Mouse (Mus musculus) midbrain, embryonic 13.5 days (tissue): ENCODE measurements around the gene Dmrt3. TPM values are rescaled to one million over a fixed set of nuclear protein-coding genes. Genes with fewer than 3 reads are reported as not detected.

Experiments used
- ATAC-seq: fragments of 200-750 bp; cut with Nextera tagmentation; 2 replicates; pipeline ENCODE4 v1.8.0; 2017; ENCODE audit warnings: mild to moderate bottlenecking, moderate TSS enrichment, moderate library complexity
- H3K27ac ChIP-seq: fragments of 300-500 bp; sonication (generic); 2 replicates; pipeline ENCODE4 v1.5.1; 2015; ENCODE audit warnings: inconsistent platforms, mild to moderate bottlenecking, moderate library complexity
- H3K27me3 ChIP-seq: fragments of 300-500 bp; sonication (generic); 2 replicates; pipeline ENCODE4 v1.6.1; 2015; ENCODE audit warnings: mild to moderate bottlenecking, inconsistent platforms
- H3K36me3 ChIP-seq: fragments of 300-500 bp; sonication (generic); 2 replicates; pipeline ENCODE4 v1.6.1; 2015; ENCODE audit warnings: mild to moderate bottlenecking, inconsistent platforms
- H3K4me1 ChIP-seq: fragments of 300-500 bp; sonication (generic); replicated peaks from 2 replicates; pipeline ENCODE4 v1.6.1; 2015; ENCODE audit warnings: inconsistent platforms
- H3K4me2 ChIP-seq: fragments of 300-500 bp; sonication (generic); replicated peaks from 2 replicates; pipeline ENCODE4 v1.6.1; 2015; ENCODE audit warnings: moderate library complexity, mild to moderate bottlenecking, inconsistent platforms
- H3K4me3 ChIP-seq: fragments of 300-500 bp; sonication (generic); replicated peaks from 2 replicates; pipeline ENCODE4 v1.5.1; 2015; ENCODE audit warnings: mild to moderate bottlenecking, inconsistent platforms
- H3K9ac ChIP-seq: fragments of 300-500 bp; sonication (generic); replicated peaks from 2 replicates; pipeline ENCODE4 v1.6.1; 2015; ENCODE audit warnings: mild to moderate bottlenecking, inconsistent platforms
- H3K9me3 ChIP-seq: fragments of 300-500 bp; sonication (generic); 2 replicates; pipeline ENCODE4 v1.6.1; 2016; ENCODE audit warnings: mild to moderate bottlenecking, inconsistent platforms
- WGBS: fragments of 180-500 bp; shearing (Covaris S2); methylation state at CpG from one replicate; pipeline ENCODE4 v1.1.7; 2015; 5-methylcytosine and 5-hydroxymethylcytosine counted together
- polyA plus RNA-seq: library from polyadenylated mRNA; unstranded; fragments of >200 nt; fragmentation: Nextera tagmentation; extraction: Ambion mirVana; gene quantifications from 2 replicates; pipeline ENCODE4 v1.2.1, GENCODE M21; 2015

Gene Dmrt3
- polyA plus RNA-seq, 1 experiment from 2014 or later: 1.5 TPM

DNA sequence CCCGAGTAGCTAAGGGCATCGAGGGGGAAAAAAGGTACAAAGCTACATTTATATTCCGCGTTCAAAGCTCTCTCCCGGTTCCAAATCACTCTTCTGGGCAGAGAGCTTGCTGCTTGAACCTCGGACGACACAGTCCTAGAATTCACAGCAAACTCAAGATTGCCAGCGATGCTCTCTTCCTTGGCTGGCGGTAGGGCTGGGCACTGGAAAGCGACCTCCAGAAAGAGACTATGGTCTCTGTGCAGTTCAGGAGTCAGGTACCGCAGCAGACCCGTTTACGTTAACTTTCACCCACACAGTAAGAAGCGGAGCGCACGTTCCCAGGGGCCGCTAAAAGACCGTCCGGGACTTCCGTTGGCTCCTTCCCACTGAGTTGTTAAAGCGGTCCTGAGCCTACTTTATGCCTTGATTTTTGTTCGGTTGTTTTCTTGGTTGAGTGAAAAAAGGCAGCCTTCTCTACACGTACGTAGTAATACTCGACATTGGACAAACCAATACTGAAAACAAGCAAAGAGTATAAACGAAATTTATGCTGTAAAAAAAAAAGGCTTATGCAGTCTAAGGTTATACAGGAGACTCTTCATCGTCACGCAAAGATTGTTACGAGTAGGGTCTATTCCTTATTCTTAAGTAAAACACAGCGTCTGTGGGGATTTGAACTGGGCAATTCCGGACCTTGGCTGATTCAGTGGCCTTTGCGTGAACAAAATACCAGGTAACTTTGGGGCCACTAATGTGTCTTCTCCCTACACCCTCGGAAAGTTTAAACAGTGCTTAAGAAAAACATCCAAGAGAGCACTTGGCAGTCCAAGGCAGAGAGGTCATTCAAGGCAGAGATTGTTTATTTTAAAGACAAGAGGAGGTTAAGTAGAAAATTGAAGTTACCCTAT is 895 bp upstream of the Dmrt3 start:
- no peaks in the 10 kb centered on the region for H3K36me3 ChIP-seq
- no peak overlapping the region for H3K4me3 ChIP-seq
- H3K4me1 ChIP-seq: peaks cover 30% of the 10 kb centered on the region
- H3K9me3 ChIP-seq: no peaks in the 10 kb centered on the region
- H3K27me3 ChIP-seq: peaks cover 98% of the 10 kb centered on the region
- ATAC-seq: no peak
- H3K27ac ChIP-seq: no peak overlapping the region
- peak overlapping the region; percentile 59; the same call in 1 of the 2 replicates for H3K4me2 ChIP-seq
- WGBS: 1% methylated on average over 33 of the region's 33 CpGs
- H3K9ac ChIP-seq: no peak overlapping the region

GRCm38 (mm10) chr19:25610411-25611111 is 460 bp downstream of the Dmrt3 start:
- Histone ChIP-seq H3K9me3 (no peaks in the 10 kb centered on the region), H3K4me1 (peaks cover 24% of the 10 kb centered on the region), H3K4me3 (peak overlapping the region; percentile 40), H3K36me3 (no peaks in the 10 kb centered on the region), H3K27ac (no peak overlapping the region), H3K27me3 (peaks cover 98% of the 10 kb centered on the region), H3K4me2 (peak overlapping the region; percentile 59), H3K9ac (peak overlapping the region; percentile 51)
- ATAC-seq: peak; percentile 41
- WGBS: under 1% methylated on average over 60 of the region's 71 CpGs

DNA sequence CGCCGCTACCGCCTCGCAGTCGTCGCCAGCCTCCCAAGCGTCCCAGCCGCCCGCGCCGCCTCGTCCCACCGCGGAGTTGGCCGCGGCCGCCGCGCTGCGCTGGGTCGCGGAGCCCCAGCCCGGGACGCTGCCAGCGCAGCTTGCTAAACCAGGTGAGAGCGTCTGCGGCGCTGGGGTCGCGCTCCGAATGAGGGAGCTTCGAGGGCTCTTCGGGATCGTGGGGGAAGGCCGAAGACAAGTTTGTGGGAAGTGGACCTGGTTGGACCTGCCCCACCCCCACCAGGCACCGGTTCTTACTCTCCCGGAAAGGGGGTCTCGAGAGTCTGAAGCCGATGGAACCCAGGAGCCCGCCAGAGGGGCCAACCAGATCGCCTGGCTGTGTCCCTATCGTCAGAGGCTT is 1.0 kb downstream of the Dmrt3 start:
- Histone ChIP-seq H3K9ac (peak overlapping the region; percentile 51), H3K4me1 (peaks cover 18% of the 10 kb centered on the region), H3K4me2 (peak overlapping the region; percentile 59), H3K4me3 (peak overlapping the region; percentile 40), H3K27ac (no peak overlapping the region), H3K9me3 (no peaks in the 10 kb centered on the region), H3K36me3 (no peaks in the 10 kb centered on the region), H3K27me3 (peaks cover 98% of the 10 kb centered on the region)
- peak; percentile 29; the same call in 1 of the 2 replicates for ATAC-seq
- WGBS: under 1% methylated on average over 36 of the region's 42 CpGs

- no peak overlapping the region for H3K9ac ChIP-seq
- 2% methylated on average over 16 of the region's 16 CpGs for WGBS
- no peaks in the 10 kb centered on the region for H3K36me3 ChIP-seq
- no peaks in the 10 kb centered on the region for H3K9me3 ChIP-seq
- peak overlapping the region; percentile 20 for H3K4me3 ChIP-seq
- H3K27me3 ChIP-seq: peaks cover 98% of the 10 kb centered on the region
- 0 out of 2 replicates have a peak overlapping the region, but pooled peaks have one; percentile 6 for H3K4me2 ChIP-seq
- peaks cover 15% of the 10 kb centered on the region for H3K4me1 ChIP-seq
- no peak overlapping the region for H3K27ac ChIP-seq
- ATAC-seq: no peak
Observed at GRCm38 (mm10) chr19:25611876-25612805, 2.0 kb downstream of the Dmrt3 start.

GRCm38 (mm10) chr19:25612806-25613295 is 2.8 kb downstream of the Dmrt3 start:
- Histone ChIP-seq H3K9ac (no peak overlapping the region), H3K9me3 (no peaks in the 10 kb centered on the region), H3K36me3 (no peaks in the 10 kb centered on the region), H3K4me3 (no peak overlapping the region), H3K4me2 (no peak overlapping the region), H3K27ac (no peak overlapping the region), H3K4me1 (peaks cover 15% of the 10 kb centered on the region), H3K27me3 (peaks cover 98% of the 10 kb centered on the region)
- 6% methylated on average over 6 of the region's 6 CpGs for WGBS
- no peak for ATAC-seq

- Histone ChIP-seq H3K4me2 (no peak overlapping the region), H3K9ac (no peak overlapping the region), H3K9me3 (no peaks in the 10 kb centered on the region), H3K27ac (no peak overlapping the region), H3K4me3 (no peak overlapping the region), H3K36me3 (no peaks in the 10 kb centered on the region), H3K4me1 (peaks cover 15% of the 10 kb centered on the region), H3K27me3 (peaks cover 98% of the 10 kb centered on the region)
- 7% methylated on average over 13 of the region's 13 CpGs for WGBS
- ATAC-seq: no peak
Observed at GRCm38 (mm10) chr19:25613476-25614300, 3.6 kb downstream of the Dmrt3 start.

- Histone ChIP-seq H3K27me3 (peaks cover 99% of the 10 kb centered on the region), H3K9ac (no peak overlapping the region), H3K36me3 (no peaks in the 10 kb centered on the region), H3K4me3 (no peak overlapping the region), H3K9me3 (no peaks in the 10 kb centered on the region), H3K27ac (no peak overlapping the region), H3K4me2 (no peak overlapping the region), H3K4me1 (peaks cover 4% of the 10 kb centered on the region)
- WGBS: 35% methylated on average over 6 of the region's 6 CpGs
- no peak for ATAC-seq
Observed at GRCm38 (mm10) chr19:25615889-25616288, 5.8 kb downstream of the Dmrt3 start.

DNA sequence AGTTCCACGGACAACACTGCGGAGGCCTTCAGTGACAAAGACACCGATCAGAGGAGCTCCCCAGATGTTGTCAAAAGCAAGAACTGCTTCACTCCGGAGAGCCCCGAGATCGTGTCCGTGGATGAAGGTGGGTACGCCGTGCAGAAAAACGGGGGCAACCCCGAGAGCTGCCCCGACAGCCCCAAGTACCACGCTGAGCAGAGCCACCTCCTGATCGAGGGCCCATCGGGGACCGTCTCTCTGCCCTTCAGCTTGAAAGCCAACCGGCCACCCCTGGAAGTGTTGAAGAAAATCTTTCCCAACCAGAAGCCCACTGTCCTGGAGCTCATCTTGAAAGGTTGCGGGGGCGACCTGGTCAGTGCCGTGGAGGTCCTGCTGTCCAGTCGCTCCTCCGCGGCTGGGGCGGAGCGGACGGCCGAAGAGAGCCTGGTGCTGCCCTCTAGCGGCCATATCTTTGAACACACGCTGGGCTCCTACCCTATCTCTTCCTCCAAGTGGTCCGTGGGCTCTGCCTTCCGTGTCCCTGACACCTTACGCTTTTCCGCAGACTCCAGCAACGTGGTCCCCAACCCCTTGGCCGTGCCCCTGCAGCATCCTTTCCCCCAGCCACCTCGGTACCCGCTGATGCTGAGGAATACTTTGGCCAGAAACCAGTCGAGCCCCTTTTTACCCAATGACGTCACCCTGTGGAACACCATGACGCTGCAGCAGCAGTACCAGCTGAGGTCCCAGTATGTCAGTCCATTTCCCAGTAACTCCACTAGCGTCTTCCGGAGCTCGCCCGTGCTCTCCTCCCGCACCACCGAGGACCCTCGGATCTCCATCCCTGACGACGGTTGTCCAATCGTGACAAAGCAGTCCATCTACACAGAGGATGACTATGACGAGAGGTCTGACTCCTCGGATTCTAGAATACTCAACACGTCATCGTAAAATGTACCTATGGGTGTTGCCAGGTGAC is 12.5 kb downstream of the Dmrt3 start:
- Histone ChIP-seq H3K4me1 (peaks cover 8% of the 10 kb centered on the region; the same call in 1 of the 2 replicates), H3K27me3 (peaks cover 94% of the 10 kb centered on the region), H3K27ac (no peak overlapping the region), H3K9me3 (no peaks in the 10 kb centered on the region), H3K36me3 (no peaks in the 10 kb centered on the region), H3K9ac (no peak overlapping the region), H3K4me3 (peak overlapping the region; percentile 29), H3K4me2 (peak overlapping the region; percentile 52)
- 35% methylated on average over 54 of the region's 54 CpGs for WGBS
- peak; percentile 84 for ATAC-seq

GRCm38 (mm10) chr19:25628490-25628889 is 18.4 kb downstream of the Dmrt3 start:
- Histone ChIP-seq H3K9me3 (no peaks in the 10 kb centered on the region), H3K36me3 (no peaks in the 10 kb centered on the region), H3K27me3 (peaks cover 53% of the 10 kb centered on the region), H3K4me3 (no peak overlapping the region), H3K4me2 (no peak overlapping the region), H3K4me1 (no peaks in the 10 kb centered on the region), H3K27ac (no peak overlapping the region), H3K9ac (no peak overlapping the region)
- ATAC-seq: peak; percentile 63; the same call in 1 of the 2 replicates
- 14% methylated on average over 9 of the region's 9 CpGs for WGBS

DNA sequence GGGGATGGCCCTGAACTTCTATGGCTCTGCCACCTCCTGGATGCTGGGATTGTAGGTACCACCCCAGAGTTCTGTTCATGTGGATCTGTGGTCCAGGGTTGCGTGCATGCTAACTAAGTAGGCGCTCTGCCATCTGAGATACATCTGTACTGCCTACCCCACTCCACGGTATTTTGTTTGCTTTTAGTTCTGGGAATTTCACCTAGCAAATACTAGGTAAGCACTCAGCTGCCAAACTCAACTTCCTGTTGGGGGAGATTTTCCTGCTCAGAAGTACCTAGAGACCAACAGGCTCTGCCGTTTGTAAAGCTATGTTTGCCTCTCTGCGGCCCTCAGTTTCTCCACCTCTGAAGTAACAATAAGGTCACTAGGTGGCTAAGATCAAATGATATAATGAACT is 25.0 kb downstream of the Dmrt3 start:
- H3K27ac ChIP-seq: no peak overlapping the region
- H3K27me3 ChIP-seq: no peaks in the 10 kb centered on the region; the same call in 1 of the 2 replicates
- no peak overlapping the region for H3K9ac ChIP-seq
- H3K4me1 ChIP-seq: no peaks in the 10 kb centered on the region
- H3K9me3 ChIP-seq: no peaks in the 10 kb centered on the region
- no peaks in the 10 kb centered on the region for H3K36me3 ChIP-seq
- H3K4me3 ChIP-seq: peak overlapping the region; percentile 33
- peak overlapping the region; percentile 53; the same call in 1 of the 2 replicates for H3K4me2 ChIP-seq
- ATAC-seq: no peak
- 90% methylated on average over 5 of the region's 5 CpGs for whole genome bisulfite sequencing
